Comparison of ENCODE assay signal across 9 mouse cellular contexts in the genomic region with DNA sequence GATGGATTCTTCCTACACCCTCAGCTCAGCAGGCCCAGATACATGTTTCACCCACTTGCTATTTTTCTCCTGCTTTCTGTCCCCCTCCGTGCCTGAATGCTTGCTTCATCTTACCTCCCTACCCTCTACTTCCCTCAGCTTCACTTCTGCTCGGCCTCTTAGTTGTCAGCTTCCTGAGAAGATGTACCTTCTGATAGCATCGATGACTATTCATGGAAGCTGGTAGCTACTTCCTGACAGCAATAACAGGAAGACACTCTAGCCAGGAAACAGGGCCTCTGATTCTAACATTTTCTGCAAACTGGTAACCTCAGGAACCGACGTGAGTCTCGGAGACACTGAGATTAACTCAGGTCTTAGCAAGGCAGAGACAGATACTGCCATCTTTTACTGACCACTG. TPM values are rescaled to one million over a fixed set of nuclear protein-coding genes. Genes with fewer than 3 reads are reported as not detected.
DNase-seq lines count a peak whose midpoint lies in the region; ATAC-seq and TF ChIP-seq lines count a peak whose summit lies in the region.
"Had no signal": no experiment of that assay in that cellular context is flagged by ENCODE, and none has a peak within 500 bp of the region (broad histone marks: within the 10 kb centered on the region; RNA-seq: fewer than 3 reads in every experiment).

No protein-coding gene starts in this region.

- no peak overlapping the region for H3K4me2 ChIP-seq in heart, postnatal 0 days (ENCODE audit: low read depth, low read length)
- H3K4me2 ChIP-seq in liver, embryonic 15.5 days = peak overlapping the region; percentile 23
- H3K4me2 ChIP-seq: embryonic facial prominence, embryonic 13.5 days had no signal

- no peak overlapping the region for H3K4me3 ChIP-seq in heart, postnatal 0 days (ENCODE audit: low read depth, low read length)
- no peak overlapping the region for H3K4me3 ChIP-seq in heart, embryonic 10.5 days
- no peak overlapping the region for H3K4me3 ChIP-seq in bone marrow, adult 2 months (replicated peaks; ENCODE audit: control insufficient read depth, low read depth, low read length)
- H3K4me3 ChIP-seq in liver, embryonic 15.5 days (replicated peaks) = no peak overlapping the region
- H3K4me3 ChIP-seq: embryonic facial prominence, embryonic 13.5 days had no signal

- H3K9me3 ChIP-seq in heart, postnatal 0 days (replicated peaks; ENCODE audit: control insufficient read depth, low read length) = no peaks in the 10 kb centered on the region
- H3K9me3 ChIP-seq in heart, embryonic 10.5 days = no peaks in the 10 kb centered on the region
- no peaks in the 10 kb centered on the region for H3K9me3 ChIP-seq in liver, embryonic 15.5 days (replicated peaks)
- H3K9me3 ChIP-seq: embryonic facial prominence, embryonic 13.5 days had no signal

- ATAC-seq in heart, postnatal 0 days (ENCODE audit: insufficient read depth, low read depth) = no peak
- ATAC-seq in liver, embryonic 15.5 days (ENCODE audit: insufficient read depth) = no peak

- TF ChIP-seq EP300 in heart, postnatal 0 days (IDR thresholded peaks at IDR 0.05; ENCODE audit: low read depth) = no peak

- H3K9ac ChIP-seq in heart, postnatal 0 days (replicated peaks; ENCODE audit: low read depth, low read length) = no peak overlapping the region
- peak overlapping the region; percentile 39 for H3K9ac ChIP-seq in liver, embryonic 15.5 days
- H3K9ac ChIP-seq: embryonic facial prominence, embryonic 13.5 days had no signal

- WGBS in heart, postnatal 0 days = 52% methylated on average over 6 of the region's 6 CpGs
- WGBS in heart, embryonic 10.5 days = 57% methylated on average over 6 of the region's 6 CpGs
- WGBS in bone marrow, adult 2 months = 4% methylated on average over 6 of the region's 6 CpGs
- WGBS in liver, embryonic 15.5 days (ENCODE audit: insufficient replicate concordance) = 10% methylated on average over 6 of the region's 6 CpGs

- peaks cover 3% of the 10 kb centered on the region; the same call in 1 of the 2 replicates for H3K4me1 ChIP-seq in heart, postnatal 0 days (ENCODE audit: control insufficient read depth, insufficient read depth)
- peaks cover 6% of the 10 kb centered on the region for H3K4me1 ChIP-seq in heart, embryonic 10.5 days
- peaks cover 15% of the 10 kb centered on the region; the same call in 1 of the 2 replicates for H3K4me1 ChIP-seq in bone marrow, adult 2 months (ENCODE audit: control insufficient read depth, insufficient read depth, low read length)
- H3K4me1 ChIP-seq in liver, embryonic 15.5 days (replicated peaks) = peaks cover 90% of the 10 kb centered on the region

- no peaks in the 10 kb centered on the region for H3K27me3 ChIP-seq in heart, postnatal 0 days (ENCODE audit: control insufficient read depth, insufficient read depth, low read length)
- no peaks in the 10 kb centered on the region for H3K27me3 ChIP-seq in heart, embryonic 10.5 days (ENCODE audit: insufficient read depth, poor library complexity, severe bottlenecking)
- no peaks in the 10 kb centered on the region for H3K27me3 ChIP-seq in liver, embryonic 15.5 days
- H3K27me3 ChIP-seq: embryonic facial prominence, embryonic 13.5 days had no signal

- no peak for TF ChIP-seq CTCF in heart, postnatal 0 days (IDR thresholded peaks at IDR 0.05; ENCODE audit: low read depth)
- no peak for TF ChIP-seq CTCF in bone marrow, adult 2 months (IDR thresholded peaks at IDR 0.05; ENCODE audit: control insufficient read depth, insufficient read depth, low read length)

- peak overlapping the region; percentile 54; the same call in 1 of the 2 replicates for H3K27ac ChIP-seq in heart, postnatal 0 days (ENCODE audit: low read depth)
- H3K27ac ChIP-seq in heart, embryonic 10.5 days = no peak overlapping the region
- H3K27ac ChIP-seq in bone marrow, adult 2 months (ENCODE audit: control insufficient read depth, insufficient read depth, low read depth, low read length, poor library complexity) = peak overlapping the region; percentile 66; the same call in 1 of the 2 replicates
- peak overlapping the region; percentile 97 for H3K27ac ChIP-seq in liver, embryonic 15.5 days (replicated peaks)
- H3K27ac ChIP-seq: embryonic facial prominence, embryonic 13.5 days had no signal

- no peak for TF ChIP-seq POLR2A in bone marrow, adult 2 months (IDR thresholded peaks at IDR 0.05; ENCODE audit: borderline replicate concordance, control insufficient read depth, low read depth, low read length)

- H3K36me3 ChIP-seq in heart, postnatal 0 days (replicated peaks; ENCODE audit: control insufficient read depth, insufficient read depth, low read length) = no peaks in the 10 kb centered on the region
- H3K36me3 ChIP-seq in heart, embryonic 10.5 days = no peaks in the 10 kb centered on the region
- no peaks in the 10 kb centered on the region for H3K36me3 ChIP-seq in liver, embryonic 15.5 days (replicated peaks)
- H3K36me3 ChIP-seq: embryonic facial prominence, embryonic 13.5 days had no signal

- DNase-seq in heart, postnatal 0 days (ENCODE audit: low spot score) = no peak
- no peak for DNase-seq in heart, embryonic 10.5 days (ENCODE audit: low spot score)
- peak; percentile 92 for DNase-seq in 416B (ENCODE audit: low read depth)
- no peak for DNase-seq in layer of hippocampus, adult 9-11 months
- DNase-seq in cerebellum, adult 11 months = no peak
- no peak for DNase-seq in right cerebral cortex, postnatal 14 days

RNA-seq across cellular contexts. Expression of a gene that starts 1.5 kb away (rescaled TPM):
- 32.9 and 50.7 TPM in 2 replicates for total RNA-seq in heart, postnatal 0 days (2014; rRNA removed; ENCODE audit: low replicate concordance)
- polyA plus RNA-seq in heart, postnatal 0 days (2015; fragmentation: Nextera tagmentation; extraction: Ambion mirVana) = 77.8 and 82.0 TPM in 2 replicates
- polyA plus RNA-seq in heart, embryonic 10.5 days (2016; fragmentation: Nextera tagmentation; extraction: Ambion mirVana) = 49.0 and 50.3 TPM in 2 replicates
- polyA plus RNA-seq in bone marrow, adult 2 months (2011; ENCODE audit: insufficient read depth, insufficient read length, low replicate concordance, missing spikeins) = 159 and 163 TPM in 2 replicates
- 266 and 301 TPM in 2 replicates for polyA plus RNA-seq in liver, embryonic 15.5 days (2015; fragmentation: Nextera tagmentation; extraction: Ambion mirVana)
